Comparison of ENCODE assay signal across 19 mouse cellular contexts in the genomic region with DNA sequence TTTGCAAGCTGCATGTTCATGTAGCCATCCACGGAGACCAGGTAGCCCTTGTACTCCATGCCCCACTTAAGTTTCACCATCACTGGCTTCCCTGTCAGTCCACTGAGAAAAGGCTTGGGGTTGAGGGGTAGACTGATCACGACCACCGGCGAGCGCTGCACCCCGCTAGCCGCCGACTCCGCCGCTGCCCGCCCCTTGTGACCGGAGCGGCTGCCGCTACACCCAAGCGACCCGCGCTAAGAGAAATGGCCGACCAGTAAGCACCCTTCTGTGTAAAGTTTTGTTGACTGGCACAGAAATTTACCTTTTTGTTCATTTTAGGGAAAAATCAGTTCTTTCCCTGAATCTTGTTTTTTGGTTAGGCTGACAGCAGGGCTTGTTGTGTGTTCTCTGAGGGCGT. TPM values are rescaled to one million over a fixed set of nuclear protein-coding genes. Genes with fewer than 3 reads are reported as not detected.
DNase-seq lines count a peak whose midpoint lies in the region; ATAC-seq and TF ChIP-seq lines count a peak whose summit lies in the region.
"Had no signal": no experiment of that assay in that cellular context is flagged by ENCODE, and none has a peak within 500 bp of the region (broad histone marks: within the 10 kb centered on the region; RNA-seq: fewer than 3 reads in every experiment).

No protein-coding gene starts in this region.

- WGBS in midbrain, postnatal 0 days: 98% methylated on average over 19 of the region's 19 CpGs

- no peak overlapping the region for H3K4me2 ChIP-seq in midbrain, postnatal 0 days (ENCODE audit: low read depth, low read length, poor library complexity, severe bottlenecking)
- H3K4me2 ChIP-seq: forebrain, embryonic 12.5 days; liver, embryonic 11.5 days; lung, embryonic 15.5 days; midbrain, embryonic 12.5 days; neural tube, embryonic 15.5 days had no signal

- H3K27me3 ChIP-seq in E14TG2a.4 (ENCODE audit: insufficient read depth, low read length): no peaks in the 10 kb centered on the region
- H3K27me3 ChIP-seq in midbrain, postnatal 0 days (ENCODE audit: insufficient read depth, low read length): no peaks in the 10 kb centered on the region
- H3K27me3 ChIP-seq: forebrain, embryonic 12.5 days; lung, embryonic 15.5 days; midbrain, embryonic 12.5 days; neural tube, embryonic 15.5 days had no signal

- H3K9ac ChIP-seq in midbrain, postnatal 0 days (replicated peaks; ENCODE audit: low read length, poor library complexity, severe bottlenecking): no peak overlapping the region
- H3K9ac ChIP-seq: forebrain, embryonic 12.5 days; lung, embryonic 15.5 days; midbrain, embryonic 12.5 days; neural tube, embryonic 15.5 days had no signal

- no peaks in the 10 kb centered on the region for H3K9me3 ChIP-seq in E14TG2a.4 (ENCODE audit: low read length)
- no peaks in the 10 kb centered on the region for H3K9me3 ChIP-seq in midbrain, postnatal 0 days (ENCODE audit: low read length)
- H3K9me3 ChIP-seq: forebrain, embryonic 12.5 days; hindbrain, embryonic 10.5 days; limb, embryonic 10.5 days; lung, embryonic 15.5 days; midbrain, embryonic 12.5 days; neural tube, embryonic 15.5 days had no signal

- peak; percentile 12 for DNase-seq in gastrocnemius, postnatal 10 days
- DNase-seq in gastrocnemius, postnatal 36 days: no peak
- peak; percentile 64 for DNase-seq in retina, embryonic 14.5 days (ENCODE audit: low spot score)
- no peak for DNase-seq in retina, postnatal 1 day
- DNase-seq in c-Kit-negative CD71-positive TER-119-positive erythroid progenitor cells, embryonic 14.5 days (ENCODE audit: low read depth, low spot score): peak; percentile 21
- DNase-seq in left cerebral cortex, adult 18-20 months (ENCODE audit: low spot score in 2 of 2): no peak
- DNase-seq in midbrain, postnatal 0 days (ENCODE audit: low spot score): no peak
- DNase-seq: gastrocnemius, postnatal 14 days; kidney, adult 9 months; thymus, adult 18-20 months had no signal

- ATAC-seq in midbrain, postnatal 0 days (ENCODE audit: low FRiP score): no peak

- H3K4me1 ChIP-seq in E14TG2a.4 (replicated peaks; ENCODE audit: low read depth, low read length): peaks cover 36% of the 10 kb centered on the region
- no peaks in the 10 kb centered on the region for H3K4me1 ChIP-seq in midbrain, postnatal 0 days (ENCODE audit: insufficient read depth, low read length)
- H3K4me1 ChIP-seq: limb, embryonic 10.5 days had no signal

- intact Hi-C loops in gastrocnemius, postnatal 36 days (cut with DNase I): no loop called here

- H3K27ac ChIP-seq in midbrain, postnatal 0 days (ENCODE audit: low read depth, low read length): no peak overlapping the region
- H3K27ac ChIP-seq: forebrain, embryonic 12.5 days; hindbrain, embryonic 10.5 days; limb, embryonic 10.5 days; lung, embryonic 15.5 days; macrophage; midbrain, embryonic 12.5 days; neural tube, embryonic 15.5 days had no signal

- no peaks in the 10 kb centered on the region for H3K36me3 ChIP-seq in E14TG2a.4 (ENCODE audit: insufficient read depth, low read length)
- no peaks in the 10 kb centered on the region for H3K36me3 ChIP-seq in midbrain, postnatal 0 days (ENCODE audit: insufficient read depth, low read length)
- H3K36me3 ChIP-seq: forebrain, embryonic 12.5 days; lung, embryonic 15.5 days; midbrain, embryonic 12.5 days; neural tube, embryonic 15.5 days had no signal

- peak overlapping the region; percentile 57 for H3K4me3 ChIP-seq in E14TG2a.4 (replicated peaks; ENCODE audit: low read length)
- H3K4me3 ChIP-seq in midbrain, postnatal 0 days (ENCODE audit: low read depth, low read length): no peak overlapping the region
- H3K4me3 ChIP-seq: forebrain, embryonic 12.5 days; hindbrain, embryonic 10.5 days; limb, embryonic 10.5 days; lung, embryonic 15.5 days; midbrain, embryonic 12.5 days; neural tube, embryonic 15.5 days had no signal

- no peak for TF ChIP-seq CTCF in E14TG2a.4 (conservative IDR thresholded peaks at IDR 0.05; ENCODE audit: low read length)
- no peak for TF ChIP-seq CTCF in midbrain, postnatal 0 days (IDR thresholded peaks at IDR 0.05)

RNA-seq across cellular contexts. Expression of gene Rere, which starts 33.9 kb away (rescaled TPM):
- 10 to 100 TPM; 53.8 to 56.9 TPM for total RNA-seq in gastrocnemius, postnatal 10 days (2021)
- 10 to 100 TPM; 47.6 to 66.2 TPM for total RNA-seq in gastrocnemius, postnatal 36 days (2021)
- total RNA-seq in left cerebral cortex, adult 18-20 months (2021): 100 to 1,000 TPM in 1 of 2 experiments, 10 to 100 TPM in 1; 89.9 to 102 TPM
- total RNA-seq in midbrain, postnatal 0 days (2014; rRNA removed): 36.8 and 44.3 TPM in 2 replicates
- 17.9 and 22.7 TPM in 2 replicates for polyA plus RNA-seq in midbrain, postnatal 0 days (2015; fragmentation: Nextera tagmentation; extraction: Ambion mirVana)

Comparison
In these comparisons a context has a peak if more than half of its experiments do, and no peak if none do; other contexts are left out.
1. DNase-seq: peak in gastrocnemius, postnatal 10 days (single experiment), retina, embryonic 14.5 days (single experiment) and c-Kit-negative CD71-positive TER-119-positive erythroid progenitor cells, embryonic 14.5 days (single experiment); none in gastrocnemius, postnatal 36 days (0 of 2), retina, postnatal 1 day (single experiment), left cerebral cortex, adult 18-20 months (0 of 2) and midbrain, postnatal 0 days (single experiment).